Mouse (Mus musculus) kidney, postnatal 0 days (tissue): Measurements from ENCODE around the gene Fyn. TPM values are rescaled to one million over a fixed set of nuclear protein-coding genes. Genes with fewer than 3 reads are reported as not detected.

ENCODE experiments used
- ATAC-seq: fragments of 200-750 bp; cut with Nextera tagmentation; replicated peaks from 2 replicates; pipeline ENCODE4 v1.8.0; 2017; ENCODE audit warnings: low read depth, moderate number of reproducible peaks, moderate TSS enrichment, moderate library complexity; ENCODE audit not compliant: low FRiP score
- DNase-seq: peaks from one replicate; pipeline ENCODE4 v3.0.0-alpha.2; 2016; ENCODE audit warnings: low spot score
- H3K27ac ChIP-seq: fragments of 300-500 bp; sonication (generic); 2 replicates; pipeline ENCODE4 v1.5.1; 2014; ENCODE audit warnings: mild to moderate bottlenecking
- H3K27me3 ChIP-seq: fragments of 300-500 bp; sonication (generic); 2 replicates; pipeline ENCODE4 v1.6.1; 2014; ENCODE audit warnings: low read length, mixed read lengths; ENCODE audit not compliant: insufficient read depth
- H3K36me3 ChIP-seq: fragments of 300-500 bp; sonication (generic); 2 replicates; pipeline ENCODE4 v1.6.1; 2014; ENCODE audit warnings: low read length, mixed read lengths; ENCODE audit not compliant: insufficient read depth
- H3K4me1 ChIP-seq: fragments of 300-500 bp; sonication (generic); replicated peaks from 2 replicates; pipeline ENCODE4 v1.6.1; 2014; ENCODE audit warnings: antibody characterized with exemption, low read length, mixed read lengths; ENCODE audit not compliant: insufficient read depth
- H3K4me2 ChIP-seq: fragments of 300-500 bp; sonication (generic); 2 replicates; pipeline ENCODE4 v1.6.1; 2014; ENCODE audit warnings: mild to moderate bottlenecking, low read length, moderate library complexity, mixed read lengths
- H3K4me3 ChIP-seq: fragments of 300-500 bp; sonication (generic); replicated peaks from 2 replicates; pipeline ENCODE4 v1.5.1; 2014; ENCODE audit warnings: low read depth, low read length
- H3K9ac ChIP-seq: fragments of 300-500 bp; sonication (generic); 2 replicates; pipeline ENCODE4 v1.6.1; 2014; ENCODE audit warnings: low read depth, low read length
- H3K9me3 ChIP-seq: fragments of 300-500 bp; sonication (generic); replicated peaks from 2 replicates; pipeline ENCODE4 v1.6.1; 2016; ENCODE audit warnings: low read length, inconsistent platforms, mixed read lengths
- CTCF ChIP-seq: IDR thresholded peaks from 2 replicates; pipeline ENCODE4 v1.5.1; 2016; ENCODE audit warnings: antibody characterized with exemption, low read depth, mild to moderate bottlenecking, moderate library complexity
- WGBS: fragments of 180-500 bp; shearing (Covaris S2); extraction: QIAGEN DNeasy Blood & Tissue Kit; methylation state at CpG from one replicate; pipeline ENCODE4 v1.1.7; 2014; 5-methylcytosine and 5-hydroxymethylcytosine counted together
- polyA plus RNA-seq: library from polyadenylated mRNA; unstranded; fragments of >200 nt; fragmentation: Nextera tagmentation; extraction: Ambion mirVana; gene quantifications from 2 replicates; pipeline ENCODE4 v1.2.1, GENCODE M21; 2015

Fyn gene
- polyA plus RNA-seq, 1 experiment from 2014 or later: 27.8 TPM

GRCm38 (mm10) chr10:39487740-39488415 is 119.2 kb downstream of the Fyn start:
- Histone ChIP-seq H3K4me2 (no peak overlapping the region), H3K27ac (no peak overlapping the region), H3K9me3 (no peaks in the 10 kb centered on the region), H3K9ac (no peak overlapping the region), H3K36me3 (no peaks in the 10 kb centered on the region), H3K4me3 (no peak overlapping the region), H3K27me3 (no peaks in the 10 kb centered on the region), H3K4me1 (peaks cover 7% of the 10 kb centered on the region)
- WGBS: 67% methylated on average over 14 of the region's 14 CpGs
- no peak for TF ChIP-seq CTCF
- ATAC-seq (no peak), DNase-seq (no peak)

GRCm38 (mm10) chr10:39488542-39488941 is 119.9 kb downstream of the Fyn start:
- H3K27me3 ChIP-seq: no peaks in the 10 kb centered on the region
- no peak for TF ChIP-seq CTCF
- WGBS: 64% methylated on average over 3 of the region's 3 CpGs
- H3K4me3 ChIP-seq: no peak overlapping the region
- no peak overlapping the region for H3K9ac ChIP-seq
- no peak for ATAC-seq
- no peak for DNase-seq
- H3K9me3 ChIP-seq: no peaks in the 10 kb centered on the region
- H3K27ac ChIP-seq: no peak overlapping the region
- H3K36me3 ChIP-seq: no peaks in the 10 kb centered on the region
- H3K4me1 ChIP-seq: peaks cover 7% of the 10 kb centered on the region
- H3K4me2 ChIP-seq: no peak overlapping the region

GRCm38 (mm10) chr10:39488956-39489355 is 120.3 kb downstream of the Fyn start:
- WGBS: 73% methylated on average over 3 of the region's 3 CpGs
- DNase-seq (no peak), ATAC-seq (no peak)
- TF ChIP-seq CTCF: no peak
- Histone ChIP-seq H3K4me2 (no peak overlapping the region), H3K4me1 (peaks cover 7% of the 10 kb centered on the region), H3K27me3 (no peaks in the 10 kb centered on the region), H3K27ac (no peak overlapping the region), H3K4me3 (no peak overlapping the region), H3K36me3 (no peaks in the 10 kb centered on the region), H3K9me3 (no peaks in the 10 kb centered on the region), H3K9ac (no peak overlapping the region)

GRCm38 (mm10) chr10:39490349-39491121 is 121.9 kb downstream of the Fyn start:
- 54% methylated on average over 9 of the region's 9 CpGs for WGBS
- H3K36me3 ChIP-seq: no peaks in the 10 kb centered on the region
- DNase-seq (peak; percentile 42), ATAC-seq (no peak)
- no peak overlapping the region for H3K9ac ChIP-seq
- TF ChIP-seq CTCF: no peak
- H3K27ac ChIP-seq: no peak overlapping the region
- H3K4me2 ChIP-seq: no peak overlapping the region
- no peaks in the 10 kb centered on the region for H3K27me3 ChIP-seq
- H3K4me3 ChIP-seq: no peak overlapping the region
- H3K4me1 ChIP-seq: peaks cover 3% of the 10 kb centered on the region
- H3K9me3 ChIP-seq: no peaks in the 10 kb centered on the region

GRCm38 (mm10) chr10:39492146-39492545 is 123.5 kb downstream of the Fyn start:
- WGBS: 87% methylated on average over 6 of the region's 6 CpGs

GRCm38 (mm10) chr10:39493007-39493406 is 124.4 kb downstream of the Fyn start:
- no peak for TF ChIP-seq CTCF
- no peak overlapping the region for H3K4me2 ChIP-seq
- ATAC-seq (no peak), DNase-seq (no peak)
- 94% methylated on average over 3 of the region's 3 CpGs for WGBS
- no peaks in the 10 kb centered on the region for H3K4me1 ChIP-seq
- H3K36me3 ChIP-seq: no peaks in the 10 kb centered on the region
- no peak overlapping the region for H3K27ac ChIP-seq
- no peak overlapping the region for H3K4me3 ChIP-seq
- H3K27me3 ChIP-seq: no peaks in the 10 kb centered on the region
- no peak overlapping the region for H3K9ac ChIP-seq
- no peaks in the 10 kb centered on the region for H3K9me3 ChIP-seq

More at GRCm38 (mm10) chr10:39492146-39492545, 123.5 kb downstream of the Fyn start:
- Histone ChIP-seq H3K27me3 (no peaks in the 10 kb centered on the region), H3K27ac (no peak overlapping the region), H3K4me3 (no peak overlapping the region), H3K36me3 (no peaks in the 10 kb centered on the region), H3K4me1 (no peaks in the 10 kb centered on the region), H3K4me2 (no peak overlapping the region), H3K9me3 (no peaks in the 10 kb centered on the region), H3K9ac (no peak overlapping the region)
- ATAC-seq (no peak), DNase-seq (no peak)
- no peak for TF ChIP-seq CTCF
